Mouse (Mus musculus) G1E (cell line): Measurements from ENCODE around the gene Ift43. TPM values are rescaled to one million over a fixed set of nuclear protein-coding genes. Genes with fewer than 3 reads are reported as not detected.

Experiments used
- ATAC-seq: 2 replicates; pipeline ENCODE4 v1.8.0; 2016; ENCODE audit warnings: mild to moderate bottlenecking; ENCODE audit not compliant: insufficient number of reproducible peaks, poor library complexity, low FRiP score, severe bottlenecking; ENCODE audit errors: extremely low read depth
- DNase-seq: peaks from one replicate; pipeline ENCODE4 v3.0.0; 2012; ENCODE audit warnings: low spot score
- H3K27me3 ChIP-seq: 2 replicates; pipeline ENCODE4 v1.6.1; 2012; ENCODE audit warnings: mild to moderate bottlenecking, low read length, inconsistent platforms; ENCODE audit not compliant: insufficient read depth
- H3K36me3 ChIP-seq: replicated peaks from 2 replicates; pipeline ENCODE3; 2012; ENCODE audit warnings: mild to moderate bottlenecking, inconsistent platforms
- H3K4me1 ChIP-seq: 2 replicates; pipeline ENCODE4 v1.6.1; 2012; ENCODE audit warnings: low read depth, low read length, inconsistent platforms, mixed read lengths; ENCODE audit not compliant: insufficient read depth
- H3K4me3 ChIP-seq: 2 replicates; pipeline ENCODE4 v1.5.1; 2012; ENCODE audit warnings: low read depth, mild to moderate bottlenecking, inconsistent platforms, low read length, moderate library complexity, mixed read lengths
- H3K9me3 ChIP-seq: replicated peaks from 2 replicates; pipeline ENCODE4 v1.6.1; 2012; ENCODE audit warnings: inconsistent platforms
- CTCF ChIP-seq: IDR thresholded peaks from 2 replicates; pipeline ENCODE4 v1.5.1; 2012; ENCODE audit warnings: low read depth, low read length, inconsistent platforms, mixed read lengths
- GATA1 ChIP-seq: IDR thresholded peaks from 2 replicates; pipeline ENCODE4 v1.6.1; 2012; ENCODE audit warnings: borderline replicate concordance, low read length, inconsistent platforms, mixed read lengths
- GATA2 ChIP-seq: IDR thresholded peaks from 2 replicates; pipeline ENCODE4 v1.6.1; 2012; ENCODE audit warnings: low read depth, low read length, inconsistent platforms, borderline replicate concordance
- POLR2AphosphoS5 ChIP-seq: IDR thresholded peaks from 2 replicates; pipeline ENCODE4 v1.6.1; 2012; ENCODE audit warnings: low read depth, low read length, inconsistent platforms; ENCODE audit not compliant: insufficient replicate concordance
- TAL1 ChIP-seq: conservative IDR thresholded peaks from 2 replicates; pipeline ENCODE4 v1.6.1; 2012; ENCODE audit warnings: low read depth, low read length, inconsistent platforms, mixed read lengths
- polyA plus RNA-seq: library from polyadenylated mRNA; stranded (reverse); fragments of >175 nt; gene quantifications from 2 replicates; pipeline ENCODE4 v1.2.3, GENCODE M21; 2012
- total RNA-seq, 2 experiments: library from RNA; stranded (forward) in 1 of 2; stranded (reverse) in 1 of 2; fragments of 200-1000 nt in 1 of 2; fragments of >200 nt in 1 of 2; fragmentation: Nextera tagmentation in 1 of 2; gene quantifications; 2 replicates each; pipeline ENCODE4 v1.2.3; 2014 to 2017

Ift43 gene
- total RNA-seq (2014; fragmentation: Nextera tagmentation) (not detected in 2 replicates), total RNA-seq (2017) (0.93 and 0.99 TPM in 2 replicates), polyA plus RNA-seq (0.09 and 0.12 TPM in 2 replicates)

- Histone ChIP-seq H3K9me3 (no peaks in the 10 kb centered on the region), H3K36me3 (no peaks in the 10 kb centered on the region), H3K27me3 (peaks cover 65% of the 10 kb centered on the region), H3K4me1 (peaks cover 27% of the 10 kb centered on the region), H3K4me3 (peak within 1 kb of the TSS; percentile 67)
- no peak for TF ChIP-seq CTCF
- no peak for TF ChIP-seq TAL1
- no peak for TF ChIP-seq GATA2
- TF ChIP-seq GATA1: no peak
- no peak for TF ChIP-seq POLR2AphosphoS5
- no peak for DNase-seq
- no peak for ATAC-seq
Observed at GRCm38 (mm10) chr12:86082481-86083012, at the start of gene Ift43. Gene Ift43 (plus strand): TSS chr12:86082541.

DNA sequence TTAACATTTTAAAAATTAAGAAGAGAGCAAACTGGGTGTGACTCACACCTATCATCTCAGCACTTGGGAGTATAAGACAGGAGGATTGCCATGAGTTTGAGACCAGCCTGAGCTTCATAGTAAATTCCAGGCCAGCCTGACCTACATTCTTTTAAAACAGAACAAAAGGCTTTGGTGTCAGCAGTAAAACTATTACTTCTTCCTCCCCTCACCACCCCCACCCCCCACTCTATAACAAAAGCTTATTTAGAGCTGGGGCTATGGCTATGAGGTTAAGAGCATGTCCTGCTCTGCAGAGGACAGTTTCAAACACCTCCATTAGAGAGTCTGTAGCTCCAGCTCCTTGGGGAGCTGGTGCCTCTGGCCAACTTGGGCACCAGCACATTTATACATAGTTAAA lies 46.8 kb upstream of the Ift43 start:
- no peaks in the 10 kb centered on the region for H3K27me3 ChIP-seq
- H3K36me3 ChIP-seq: peaks cover 43% of the 10 kb centered on the region
- H3K4me3 ChIP-seq: no peak overlapping the region
- H3K9me3 ChIP-seq: no peaks in the 10 kb centered on the region
- ATAC-seq (no peak), DNase-seq (no peak)
- peaks cover 23% of the 10 kb centered on the region for H3K4me1 ChIP-seq
- TF ChIP-seq TAL1 (no peak), CTCF (no peak), GATA2 (no peak), GATA1 (no peak), POLR2AphosphoS5 (no peak)

DNA sequence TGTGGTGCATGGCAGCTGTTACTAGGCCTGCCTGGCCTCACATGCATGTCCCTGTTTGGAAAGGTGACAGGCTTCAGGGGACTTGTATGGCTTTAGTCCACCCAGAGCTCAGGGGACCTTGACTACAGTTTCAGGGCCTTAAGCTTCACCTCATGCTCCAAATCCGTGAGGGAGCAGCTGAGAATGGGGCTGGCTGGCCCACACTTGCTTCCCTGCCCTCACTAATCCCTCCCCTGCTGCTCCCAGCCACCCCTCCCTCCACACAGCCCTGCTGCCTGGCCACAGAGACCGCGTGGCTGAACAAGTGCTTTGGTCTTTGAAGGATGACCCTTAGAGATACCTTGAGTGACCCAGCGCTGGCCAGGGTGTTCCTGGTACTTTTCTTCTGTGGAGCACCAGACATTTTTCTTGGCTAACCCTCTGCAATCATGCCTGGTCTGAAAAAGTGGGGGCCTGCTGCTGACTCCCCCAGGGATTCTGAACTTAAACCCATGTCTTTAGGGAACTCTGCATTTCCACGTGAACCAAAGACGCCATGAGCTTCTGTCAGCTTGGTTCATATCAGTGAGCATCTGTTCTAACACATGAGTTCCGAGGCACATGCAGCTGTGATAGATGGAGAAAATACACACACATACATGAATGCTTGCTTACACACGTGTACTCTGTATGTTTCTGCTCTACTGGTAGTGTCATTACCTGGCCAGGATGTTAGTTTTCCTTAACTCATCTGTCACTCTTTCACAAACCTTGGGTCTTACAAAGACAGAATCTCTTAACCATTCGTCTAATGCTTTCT lies 45.8 kb upstream of the Ift43 start:
- TF ChIP-seq GATA1: no peak
- no peak for TF ChIP-seq CTCF
- TF ChIP-seq TAL1: no peak
- TF ChIP-seq POLR2AphosphoS5: no peak
- TF ChIP-seq GATA2: no peak
- DNase-seq (no peak), ATAC-seq (no peak)
- Histone ChIP-seq H3K27me3 (no peaks in the 10 kb centered on the region), H3K4me1 (peaks cover 16% of the 10 kb centered on the region), H3K36me3 (peaks cover 51% of the 10 kb centered on the region), H3K4me3 (no peak overlapping the region), H3K9me3 (no peaks in the 10 kb centered on the region)

DNA sequence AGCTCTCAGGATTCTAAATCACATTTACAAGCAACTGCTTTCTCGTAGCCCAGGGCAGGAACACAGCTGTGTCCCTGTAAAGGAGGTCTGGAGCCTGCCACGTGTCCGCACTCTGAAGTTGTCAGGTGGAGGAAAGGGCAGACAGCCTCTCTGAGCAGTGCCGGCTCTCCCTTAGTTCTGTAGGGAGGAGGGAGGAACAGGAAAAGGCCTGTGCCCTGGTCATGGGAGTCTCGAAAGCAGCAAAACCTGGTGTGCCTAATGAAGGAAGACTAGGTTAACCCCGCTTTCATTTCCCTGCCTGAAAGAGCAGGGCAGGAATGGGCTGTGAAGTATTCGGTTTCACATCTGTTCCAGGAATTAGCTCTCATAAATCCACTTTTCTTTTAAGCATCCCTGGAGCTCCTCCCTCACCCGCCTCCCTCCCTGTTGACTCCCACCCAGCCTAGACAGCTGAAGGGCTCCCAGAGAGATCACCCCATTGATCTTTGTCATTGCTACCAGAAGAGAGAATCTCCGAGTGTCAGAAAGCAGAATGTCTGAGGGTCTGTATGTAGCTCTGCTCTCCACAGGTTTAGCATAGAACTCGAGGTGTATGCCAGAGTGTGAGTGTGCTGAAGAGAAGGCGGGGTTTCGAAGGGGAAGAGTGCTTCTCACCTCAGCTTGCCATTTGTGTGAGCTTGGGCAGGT lies 45.0 kb upstream of the Ift43 start:
- Histone ChIP-seq H3K9me3 (peaks cover under 1% of the 10 kb centered on the region), H3K36me3 (peaks cover 51% of the 10 kb centered on the region), H3K4me1 (peaks cover 11% of the 10 kb centered on the region), H3K4me3 (no peak overlapping the region), H3K27me3 (no peaks in the 10 kb centered on the region)
- no peak for DNase-seq
- TF ChIP-seq TAL1 (no peak), GATA2 (no peak), POLR2AphosphoS5 (no peak), CTCF (no peak), GATA1 (no peak)
- no peak for ATAC-seq

DNA sequence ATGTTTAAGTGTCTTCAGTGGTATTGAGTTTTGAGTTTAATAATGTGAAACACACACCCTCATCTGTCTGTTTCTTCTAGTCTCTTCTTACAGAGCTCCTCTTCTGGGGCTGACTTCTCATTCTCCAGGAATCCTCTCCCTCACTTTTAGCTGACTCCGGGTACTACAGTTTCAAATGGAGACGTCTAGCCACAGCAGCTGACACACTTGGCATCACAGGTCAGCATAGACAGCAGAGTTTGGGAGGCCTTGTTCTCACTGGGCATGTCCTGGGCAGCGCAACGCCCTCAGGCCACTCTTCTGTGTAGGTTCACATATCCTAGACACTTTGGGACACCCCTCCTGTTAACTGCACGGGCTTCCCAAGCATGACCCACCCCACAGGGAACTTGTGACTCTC lies 43.3 kb upstream of the Ift43 start:
- Histone ChIP-seq H3K36me3 (peaks cover 52% of the 10 kb centered on the region), H3K4me3 (no peak overlapping the region), H3K27me3 (no peaks in the 10 kb centered on the region), H3K4me1 (no peaks in the 10 kb centered on the region), H3K9me3 (peaks cover 12% of the 10 kb centered on the region)
- ATAC-seq: no peak
- no peak for TF ChIP-seq POLR2AphosphoS5
- no peak for TF ChIP-seq CTCF
- no peak for TF ChIP-seq GATA1
- TF ChIP-seq GATA2: no peak
- no peak for TF ChIP-seq TAL1
- DNase-seq: no peak

DNA sequence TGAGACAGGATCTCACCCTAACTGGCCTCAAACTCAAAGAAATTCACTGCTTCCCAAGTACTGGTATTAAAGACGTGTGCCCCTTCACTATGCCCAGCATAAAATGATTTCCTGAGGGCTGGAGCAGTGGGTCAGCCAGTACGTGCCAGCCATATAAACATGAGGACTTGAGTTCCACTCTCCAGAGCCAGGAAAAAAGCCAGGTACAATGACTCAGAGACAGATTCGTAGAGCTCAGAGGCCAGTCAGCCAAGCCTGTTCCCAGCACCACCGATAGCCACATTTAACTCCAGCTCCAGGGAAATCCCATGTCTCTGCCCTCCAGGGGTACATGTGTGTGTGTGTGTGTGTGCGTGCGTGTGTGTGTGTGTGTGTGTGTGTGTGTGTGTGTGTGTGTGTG lies 42.6 kb upstream of the Ift43 start:
- no peaks in the 10 kb centered on the region for H3K4me1 ChIP-seq
- peaks cover 12% of the 10 kb centered on the region for H3K9me3 ChIP-seq
- no peak overlapping the region for H3K4me3 ChIP-seq
- peaks cover 52% of the 10 kb centered on the region for H3K36me3 ChIP-seq
- no peaks in the 10 kb centered on the region for H3K27me3 ChIP-seq
- DNase-seq (no peak), ATAC-seq (no peak)
- TF ChIP-seq GATA1: no peak
- TF ChIP-seq CTCF: no peak
- TF ChIP-seq TAL1: no peak
- no peak for TF ChIP-seq POLR2AphosphoS5
- TF ChIP-seq GATA2: no peak
